Mouse (Mus musculus) monocyte, adult 2 months (primary cell): ENCODE data around the gene Fbln1.

ENCODE experiments used
- DNase-seq, 2 experiments: peaks; one replicate each; pipeline ENCODE4 v3.0.0; 2022; ENCODE audit warnings: low spot score in 2 of 2, low read depth in 1 of 2

Fbln1 gene

DNA sequence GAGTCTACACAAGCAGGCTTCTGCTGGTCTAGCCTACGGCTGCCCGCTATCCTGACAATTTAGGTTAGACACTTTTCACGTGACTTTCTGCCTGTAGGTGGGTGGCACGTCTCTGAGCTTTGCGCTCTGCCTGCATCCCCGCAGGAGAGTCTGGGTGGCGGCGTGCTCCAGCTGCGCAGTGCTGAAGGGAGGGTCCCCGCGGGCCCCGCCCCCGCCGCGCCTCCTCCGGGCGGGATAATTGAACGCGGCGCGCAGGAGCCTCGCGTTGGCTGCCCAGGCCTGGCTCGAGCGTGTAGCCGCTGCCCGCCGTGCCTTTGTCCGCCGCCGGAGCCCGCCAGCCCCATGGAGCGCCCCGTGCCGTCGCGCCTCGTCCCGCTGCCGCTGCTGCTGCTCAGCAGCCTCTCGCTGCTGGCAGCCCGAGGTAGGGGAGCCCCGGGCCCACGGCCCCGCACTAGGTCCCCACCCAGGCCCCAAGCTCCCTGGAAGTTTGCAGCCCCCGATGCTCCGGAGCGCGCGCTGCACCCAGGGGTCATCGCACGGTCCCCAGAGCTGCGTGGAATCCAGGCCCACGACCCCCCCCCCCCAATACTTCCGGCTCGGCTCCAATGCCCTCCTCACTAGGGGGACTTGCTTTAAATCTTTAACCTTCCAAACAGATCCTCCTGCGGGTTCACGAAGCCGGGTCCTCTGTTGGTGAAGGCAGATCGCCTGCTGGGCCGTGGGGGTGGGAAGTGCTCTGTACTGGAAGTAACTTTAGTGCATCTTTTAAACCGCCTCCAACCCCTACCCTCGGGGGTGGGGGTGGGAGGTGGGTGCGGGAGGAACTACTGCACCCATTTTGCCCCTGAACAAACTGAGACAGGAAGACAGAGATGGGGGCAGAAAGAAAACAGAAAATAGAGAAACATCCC is at the start of gene Fbln1:
Gene Fbln1 (plus strand): TSS at position 158 of the 911 bp plus-strand sequence.
- no peak for DNase-seq

DNA sequence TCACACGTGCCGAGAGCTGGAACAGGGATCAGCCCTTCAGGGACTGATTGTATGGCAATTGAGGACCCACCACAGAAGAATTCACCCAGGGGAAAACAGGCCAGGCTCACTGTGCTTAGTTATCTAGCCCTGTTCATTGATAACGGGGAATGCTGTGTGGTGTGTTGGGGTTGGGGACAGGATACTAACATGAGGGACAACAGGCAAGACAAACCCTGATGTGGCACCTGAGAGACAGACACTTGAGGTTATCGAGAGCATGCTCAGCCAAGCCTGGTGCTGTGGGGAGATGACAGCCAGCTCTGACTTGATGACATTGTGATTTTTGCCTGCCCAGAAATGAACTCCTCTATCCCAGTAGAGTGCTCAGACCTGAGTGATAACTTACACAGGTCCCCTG is 49.6 kb upstream of the Fbln1 start:
- no peak for DNase-seq

DNA sequence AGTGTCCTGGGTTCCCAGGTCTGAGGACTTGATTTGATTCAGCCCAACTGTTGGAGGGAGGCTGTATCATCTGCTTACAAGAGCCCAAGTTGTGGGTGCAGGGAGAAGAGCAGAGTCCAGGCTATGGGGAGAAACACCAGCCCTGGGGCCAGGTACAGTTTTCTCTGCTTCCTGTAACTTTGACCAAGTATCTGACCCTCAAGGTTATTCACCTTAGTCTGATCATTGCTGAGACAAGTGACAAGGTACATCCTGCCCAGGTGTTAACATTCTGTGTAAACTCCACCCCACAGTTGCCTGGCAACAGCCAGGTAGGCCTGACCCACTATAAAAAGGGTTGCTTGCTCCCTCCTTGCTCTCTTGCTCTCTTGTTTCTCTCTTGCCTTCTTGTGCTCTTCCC is 44.3 kb upstream of the Fbln1 start:
- DNase-seq = no peak

DNA sequence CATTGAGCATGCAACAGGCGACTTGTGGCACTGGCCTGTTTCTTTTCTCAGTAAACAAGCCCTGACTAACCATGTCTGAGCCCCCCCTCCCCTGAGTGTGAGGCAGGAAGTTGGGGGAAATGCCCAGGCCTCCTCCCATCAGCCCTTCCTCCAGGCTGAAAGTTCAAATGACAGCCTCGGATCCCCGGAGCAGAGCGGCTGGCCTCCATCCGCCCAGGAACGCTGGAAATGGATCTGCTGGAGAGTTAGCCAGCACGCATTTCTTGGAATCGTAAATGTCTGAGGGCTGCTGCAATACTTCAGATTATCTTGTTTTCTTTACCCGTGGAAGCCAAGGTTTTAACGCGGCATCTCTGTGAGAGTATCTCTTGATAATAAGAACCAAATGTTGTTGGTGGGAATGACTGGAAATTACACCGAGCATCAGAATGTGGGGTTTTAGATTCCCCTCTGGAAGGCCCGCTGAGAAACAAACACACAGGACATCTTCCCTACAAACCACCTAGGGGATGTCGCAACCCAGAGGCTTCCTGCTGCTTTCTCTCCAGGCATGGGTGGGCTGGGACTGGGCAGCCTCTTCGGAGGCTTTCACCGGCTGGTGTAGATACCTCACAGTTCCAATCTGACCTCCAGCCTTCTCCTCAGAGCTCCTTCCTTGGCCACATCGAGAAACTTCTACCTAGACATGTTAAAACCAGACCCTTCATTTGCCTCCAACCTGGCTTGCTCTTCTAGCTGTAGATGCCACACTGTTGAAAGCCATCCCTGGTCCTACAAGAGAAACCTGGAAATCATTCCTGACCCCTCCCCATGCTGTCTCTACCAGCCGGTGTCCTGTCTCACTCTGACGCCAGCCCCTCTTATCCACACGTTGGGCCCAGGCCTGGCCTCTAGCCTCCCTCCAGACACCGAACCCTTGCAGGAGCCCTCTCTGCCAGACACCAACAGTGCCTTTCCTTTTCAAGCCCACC is 42.8 kb upstream of the Fbln1 start:
- DNase-seq = no peak

DNA sequence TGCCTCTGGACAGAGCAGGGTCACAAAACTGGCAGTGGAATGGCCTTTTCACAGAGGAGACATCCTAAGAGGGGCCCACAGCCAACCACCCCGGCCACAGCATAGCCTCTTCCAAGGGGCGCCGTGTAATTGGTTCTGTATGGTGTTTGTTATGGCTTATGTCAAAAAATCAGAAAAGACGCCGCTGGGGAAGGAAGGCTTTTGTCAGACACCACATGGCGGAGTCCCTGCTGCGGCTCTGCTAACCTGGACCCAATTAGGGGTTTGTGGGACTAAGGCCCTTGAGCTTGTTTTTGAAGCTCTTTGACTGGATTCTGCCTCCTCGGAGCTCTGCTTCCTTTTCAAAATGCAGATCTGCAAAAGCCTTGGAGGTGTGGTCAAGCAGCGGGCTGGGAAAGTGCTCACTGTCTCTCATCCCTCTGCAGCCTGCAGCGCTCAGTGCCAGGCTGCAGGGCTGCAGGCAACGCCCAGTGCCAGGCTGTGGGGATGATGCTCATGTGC is 39.3 kb upstream of the Fbln1 start:
- no peak for DNase-seq

DNA sequence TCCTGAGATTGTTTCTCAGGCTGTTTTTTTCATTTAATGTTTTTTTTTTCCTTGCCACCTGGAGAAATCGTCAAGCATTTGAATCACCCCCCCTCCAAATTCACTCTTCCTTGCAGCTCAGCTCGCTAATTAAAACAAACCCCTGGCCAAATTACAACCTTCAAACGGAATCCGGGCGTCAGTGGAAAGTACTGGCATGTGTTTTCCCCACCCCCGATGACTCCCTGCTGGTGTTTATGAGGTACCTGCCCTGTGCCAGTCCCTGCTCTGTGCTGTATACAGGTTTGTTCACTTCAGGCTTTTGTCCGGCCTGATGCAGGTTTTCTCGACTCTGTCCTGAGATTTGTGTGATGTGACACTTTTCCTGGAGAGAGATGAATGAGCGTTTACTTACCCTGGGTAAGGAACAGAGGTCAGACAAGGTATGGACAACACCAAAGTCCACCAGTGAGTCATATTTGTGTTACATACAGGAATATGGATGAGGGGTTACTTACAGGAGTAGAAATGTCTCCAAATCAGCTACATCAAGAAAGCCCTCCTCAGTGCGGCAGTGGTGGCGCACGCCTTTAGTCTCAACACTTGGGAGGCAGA is 38.6 kb upstream of the Fbln1 start:
- no peak for DNase-seq

DNA sequence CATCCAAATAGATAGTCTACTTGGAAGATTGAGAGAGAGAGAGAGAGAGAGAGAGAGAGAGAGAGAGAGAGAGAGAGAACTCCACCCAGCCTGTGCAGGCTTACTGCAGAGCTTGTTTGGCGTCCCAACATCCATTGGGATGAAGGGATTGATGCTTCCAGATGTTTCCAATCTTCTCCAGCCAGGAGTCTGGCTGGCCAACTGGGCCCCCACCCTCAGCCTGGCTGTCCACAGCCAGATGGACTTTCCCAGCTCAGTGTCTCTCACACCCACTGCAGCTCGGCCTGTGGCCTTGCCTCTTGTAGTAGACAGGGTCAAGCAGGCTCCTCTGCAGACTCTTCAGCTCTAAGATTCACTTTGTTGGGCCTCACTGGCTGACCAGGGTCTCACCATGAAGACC is 33.7 kb upstream of the Fbln1 start:
- DNase-seq = no peak

DNA sequence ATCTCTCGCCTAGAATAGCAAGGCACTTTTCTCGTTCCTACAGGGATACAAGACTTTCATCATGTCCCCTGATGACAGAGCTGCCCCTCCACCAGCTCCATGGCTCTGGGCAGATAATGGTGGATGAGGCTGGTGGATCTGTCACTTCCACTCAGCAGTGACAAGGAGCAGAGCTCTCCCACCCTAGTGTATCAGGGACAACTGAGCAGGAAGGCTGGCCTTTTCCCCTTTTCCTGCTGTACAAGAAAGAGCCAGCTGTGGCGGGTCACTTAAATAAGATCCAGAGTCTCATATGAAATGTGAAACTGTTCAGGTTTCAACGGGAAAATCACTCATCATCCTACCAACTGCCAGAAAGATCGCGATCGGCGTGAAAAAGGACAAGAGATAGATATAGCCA is 32.3 kb upstream of the Fbln1 start:
- DNase-seq = no peak

DNA sequence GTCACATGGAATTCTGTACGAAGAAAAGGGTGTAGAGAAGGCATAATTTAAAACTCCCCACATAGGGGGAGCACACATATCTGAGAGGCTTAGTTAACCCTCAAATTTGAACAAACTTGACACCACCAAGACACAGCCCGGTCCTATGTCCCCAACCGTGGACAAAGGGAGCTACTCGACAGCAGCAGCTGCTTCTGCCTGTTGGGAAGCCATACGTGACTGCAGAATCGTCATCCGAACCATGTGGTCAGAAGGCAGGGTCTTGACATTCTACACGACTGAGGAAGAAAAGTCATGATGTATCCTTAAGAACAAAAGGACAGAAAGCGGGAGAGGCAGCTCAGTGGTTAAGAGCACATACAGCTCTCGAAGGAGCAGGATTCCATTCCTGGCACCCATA is 31.7 kb upstream of the Fbln1 start:
- no peak for DNase-seq

DNA sequence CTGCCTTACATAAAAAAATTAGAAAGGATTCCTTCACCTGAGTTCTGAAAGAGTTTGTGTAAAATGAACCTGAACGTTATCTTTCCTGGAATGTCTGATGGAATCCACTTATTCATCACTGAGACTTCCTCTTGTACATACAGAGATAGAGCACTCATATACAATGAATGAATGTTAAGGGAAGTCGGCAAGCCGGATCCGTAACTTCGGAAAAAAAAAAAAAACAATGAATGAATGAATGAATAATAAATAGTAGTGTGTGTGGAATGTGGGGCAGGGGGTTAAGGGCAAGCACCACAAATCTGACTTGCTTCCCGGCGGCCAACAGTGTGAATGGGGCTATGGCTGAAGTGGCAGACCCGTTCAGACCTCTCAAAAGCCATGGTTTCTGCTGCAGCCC is 28.2 kb upstream of the Fbln1 start:
- DNase-seq = no peak

DNA sequence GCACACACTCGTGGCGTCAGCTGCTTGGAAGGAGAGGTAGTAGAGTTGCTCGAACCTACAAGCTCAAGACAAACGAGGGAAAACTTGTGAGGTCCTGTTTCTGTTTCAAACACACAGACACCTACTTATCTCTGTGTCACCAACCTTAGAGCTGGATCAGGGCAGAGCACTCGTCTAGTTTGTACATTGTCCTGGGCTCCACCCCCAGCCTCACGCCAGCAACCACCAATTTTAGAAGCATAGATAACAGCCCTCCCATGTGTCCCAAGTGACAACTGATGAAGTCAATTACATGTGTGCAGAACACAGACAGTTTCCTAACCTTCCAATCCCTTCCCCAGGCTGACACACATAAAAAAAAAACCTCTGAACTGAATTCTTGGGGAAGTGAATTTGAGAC is 27.6 kb upstream of the Fbln1 start:
- no peak for DNase-seq

DNA sequence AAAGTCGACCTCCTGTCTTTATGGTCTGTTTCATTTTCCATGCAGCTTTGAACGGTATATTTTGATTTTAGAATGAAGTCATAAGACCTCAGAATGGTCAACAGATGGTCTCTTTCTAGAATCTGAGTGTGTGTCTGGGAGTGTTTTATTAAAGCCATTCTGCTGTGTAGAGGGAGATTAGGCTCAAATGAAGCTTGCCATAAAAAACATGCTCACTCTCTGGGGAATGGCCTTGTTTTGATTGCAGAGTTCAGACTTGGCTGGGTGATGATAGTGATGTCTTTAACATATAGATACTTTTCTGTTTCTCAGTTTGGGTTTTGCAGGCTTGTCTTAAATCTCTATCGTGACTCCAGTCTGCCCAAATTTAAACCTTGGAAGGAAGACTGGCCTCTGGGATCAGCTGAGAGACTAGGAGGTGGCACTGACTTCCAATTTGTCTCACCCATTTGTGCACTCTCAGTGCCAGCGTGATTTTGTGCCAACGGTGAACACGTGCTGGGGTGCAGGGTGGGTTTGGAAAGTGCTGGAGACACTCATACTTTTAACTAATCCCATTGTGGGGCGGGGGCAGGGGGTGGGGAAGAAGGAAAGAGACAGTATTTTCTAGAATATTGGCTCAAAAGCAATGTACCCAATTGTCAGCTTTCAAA is 26.1 kb upstream of the Fbln1 start:
- no peak for DNase-seq

DNA sequence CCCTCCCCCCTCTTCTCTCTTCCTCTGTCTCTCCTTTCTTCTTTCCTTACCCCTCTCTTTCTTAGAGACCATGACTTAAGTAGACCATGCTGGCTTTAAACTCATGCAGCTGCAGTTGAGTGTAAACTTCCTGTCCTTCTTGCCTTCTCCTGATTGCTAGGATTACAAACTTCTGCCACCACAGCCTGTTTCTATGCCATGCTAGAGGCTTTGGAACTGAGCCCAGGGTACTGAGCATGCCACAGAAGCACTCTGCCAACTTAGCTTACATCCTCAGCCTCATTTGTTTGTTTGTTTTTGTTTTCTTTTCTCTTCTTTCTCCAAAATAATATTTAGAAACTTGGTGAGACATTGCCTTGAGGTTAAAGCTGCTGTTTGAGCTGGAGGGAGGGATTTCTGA is 25.4 kb upstream of the Fbln1 start:
- DNase-seq = no peak

DNA sequence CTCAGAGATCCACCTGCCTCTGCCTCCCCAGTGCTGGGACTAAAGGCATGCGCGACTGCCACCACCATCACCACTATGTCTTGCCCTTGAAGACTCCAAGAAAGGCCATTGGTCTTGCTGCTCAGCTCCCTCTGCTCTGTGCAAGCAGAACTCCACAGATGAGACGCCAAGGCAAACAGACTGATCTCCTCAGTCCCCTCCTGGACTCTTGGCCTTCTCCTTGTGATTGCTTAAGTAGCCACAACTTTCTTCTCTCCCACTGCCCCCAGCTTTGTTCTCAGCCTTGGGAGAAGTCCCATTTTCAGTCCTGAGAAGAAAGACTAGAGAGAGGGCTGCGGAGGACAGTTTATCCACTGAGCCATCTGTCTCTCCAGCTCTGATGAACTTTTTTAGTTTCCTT is 23.7 kb upstream of the Fbln1 start:
- DNase-seq = no peak

DNA sequence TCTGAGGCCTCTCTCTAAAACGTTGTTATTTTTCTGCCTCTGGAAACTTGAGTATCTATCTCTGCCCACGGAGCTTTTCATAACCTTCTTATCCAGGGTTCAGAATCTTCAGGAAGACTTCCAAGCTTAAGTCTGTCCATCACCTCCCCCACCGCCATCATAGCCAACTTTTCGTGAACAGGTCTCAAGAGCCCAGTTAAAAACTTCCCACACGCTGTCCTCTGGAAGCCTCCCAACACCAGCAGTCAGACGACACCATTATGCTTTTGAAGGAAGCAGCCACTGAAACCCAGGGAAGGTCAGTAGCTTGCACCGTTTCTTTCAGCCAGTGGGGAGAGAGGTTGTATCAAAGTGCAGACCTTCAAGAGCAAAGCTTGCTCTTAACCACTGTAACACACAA is 18.8 kb upstream of the Fbln1 start:
- no peak for DNase-seq

DNA sequence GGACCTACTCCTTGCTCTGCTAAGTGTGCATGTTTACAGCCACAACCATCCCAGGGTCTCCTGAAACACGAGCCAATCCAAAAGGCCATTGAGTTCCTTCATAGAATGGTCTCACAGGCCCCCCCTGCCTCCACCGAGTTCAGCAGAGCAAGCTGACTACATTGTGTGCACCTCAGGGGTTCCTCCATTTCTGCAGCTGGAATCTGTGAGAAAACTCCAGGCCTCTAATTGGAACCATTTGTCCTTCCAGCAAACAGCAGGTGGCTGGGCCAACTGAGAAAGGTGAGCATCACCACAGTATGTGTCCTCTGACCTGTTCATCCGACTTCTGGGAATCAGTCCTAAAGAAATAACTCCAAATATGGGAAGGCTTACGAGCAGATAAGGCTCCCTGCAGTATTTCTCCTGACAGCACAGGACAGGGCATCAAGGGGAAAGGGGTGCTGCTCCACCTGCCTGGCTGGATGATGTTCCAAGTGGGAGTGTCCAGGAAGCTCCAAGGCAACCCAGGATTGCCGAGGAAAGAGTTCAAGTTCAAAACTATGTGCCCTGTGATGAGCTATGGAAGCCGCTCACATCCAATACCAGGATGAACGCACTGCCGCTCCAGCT is 17.5 kb upstream of the Fbln1 start:
- DNase-seq = no peak

DNA sequence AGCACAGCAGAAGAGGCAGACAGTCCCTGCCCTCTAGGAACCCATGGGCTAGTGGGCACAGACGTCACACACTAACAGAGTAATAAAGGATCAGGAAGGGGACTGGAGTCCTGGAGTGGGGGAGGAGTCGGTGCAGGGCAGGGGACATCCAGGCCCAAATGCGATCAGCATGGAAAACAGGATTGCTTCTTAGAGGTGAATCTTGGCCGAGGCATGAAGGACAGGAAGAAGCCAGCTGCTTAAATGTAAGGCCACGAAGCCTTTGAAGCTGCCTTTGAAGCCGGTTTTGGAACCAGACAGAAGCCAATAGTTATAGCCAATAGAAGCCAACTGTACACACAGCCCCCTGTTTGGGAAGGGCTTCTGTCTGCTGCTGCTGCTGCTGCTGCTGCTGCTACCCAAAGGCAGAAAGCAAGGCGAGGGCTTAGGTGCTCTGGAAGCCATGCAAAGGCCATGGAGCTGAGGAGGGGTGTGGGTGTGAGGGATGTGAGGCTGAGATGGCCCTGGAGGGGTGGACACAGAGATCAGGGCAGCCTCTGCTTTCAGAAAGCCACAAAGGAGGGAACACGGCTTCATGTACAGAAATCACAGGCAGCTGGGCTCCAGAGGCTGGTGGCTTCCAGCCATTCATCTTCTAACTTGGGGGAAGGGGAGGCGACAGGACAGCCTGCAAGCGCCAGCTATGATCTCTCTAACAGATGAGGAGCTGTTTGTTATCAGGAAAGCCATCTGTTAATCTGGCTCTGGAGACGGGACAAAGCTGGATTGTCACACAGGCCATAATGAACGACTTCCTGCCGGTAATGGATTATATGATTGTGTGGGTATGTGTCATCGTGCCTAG is 5.1 kb upstream of the Fbln1 start:
- DNase-seq = no peak

DNA sequence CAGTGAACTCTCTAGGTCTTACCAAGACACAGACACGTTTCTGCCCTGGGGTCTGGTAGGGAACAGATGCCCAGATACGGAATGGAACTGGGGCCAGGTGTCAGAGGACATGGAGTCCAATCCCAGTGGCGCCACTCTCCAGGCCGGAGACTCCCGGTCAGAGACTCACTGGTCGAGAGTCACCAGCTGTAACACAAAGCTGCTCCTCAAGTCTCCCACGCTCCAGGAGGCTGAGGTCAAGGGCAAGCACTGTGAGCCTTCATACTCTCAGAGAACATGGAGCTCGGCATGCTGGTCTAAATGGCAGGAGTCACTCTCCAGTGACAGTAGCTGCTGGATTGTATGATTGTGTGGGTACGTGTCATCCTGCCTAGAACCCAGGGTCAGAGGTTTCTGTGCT is 3.5 kb upstream of the Fbln1 start:
- no peak for DNase-seq

DNA sequence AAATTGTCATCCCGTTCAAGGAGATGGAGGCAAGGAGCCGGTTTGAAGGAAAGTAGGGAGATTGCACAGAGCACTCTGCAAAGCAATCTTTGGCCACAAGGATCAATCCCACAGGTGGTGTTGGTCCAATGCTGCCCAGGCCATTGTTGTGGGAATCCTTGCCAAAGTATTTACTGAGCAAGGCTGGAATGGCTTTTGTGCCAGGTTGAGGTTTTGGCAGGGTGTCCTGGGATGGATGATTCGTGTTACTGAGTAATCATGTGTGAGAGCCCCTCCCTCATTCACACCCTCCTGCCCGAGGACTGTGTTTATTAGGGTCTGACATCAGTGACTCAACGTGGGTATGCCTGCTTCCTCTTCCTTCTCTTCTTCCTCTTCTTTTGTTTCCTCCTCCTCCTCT is 3.0 kb upstream of the Fbln1 start:
- DNase-seq = no peak

DNA sequence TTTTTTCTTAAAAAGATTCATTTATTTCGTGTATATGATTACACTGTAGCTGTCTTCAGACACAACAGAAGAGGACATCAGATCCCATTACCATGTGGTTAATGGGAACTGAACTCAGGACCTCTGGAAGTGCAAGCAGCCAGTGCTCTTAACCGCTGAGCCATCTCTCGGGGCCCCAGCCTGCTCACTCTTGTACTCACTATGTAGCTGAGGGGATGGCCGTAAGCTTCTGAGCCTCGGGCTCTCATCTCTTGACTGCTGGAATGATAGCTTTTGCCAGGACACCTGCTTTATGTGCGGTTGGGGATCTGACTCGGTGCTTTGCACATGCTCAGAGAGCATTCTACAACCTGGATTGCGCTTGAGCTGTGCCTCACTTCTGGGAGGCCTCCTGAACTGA is 1.4 kb upstream of the Fbln1 start:
- DNase-seq = no peak
